Mouse (Mus musculus) hematopoietic stem cell, adult 5-6 weeks (primary cell): ENCODE measurements around the gene Clps. TPM values are rescaled to one million over a fixed set of nuclear protein-coding genes. Genes with fewer than 3 reads are reported as not detected.

ENCODE experiments used
- ATAC-seq, 2 experiments: fragments of 125-278 bp in 1 of 2; replicated peaks in 1 of 2; 2 replicates each; pipeline ENCODE4 v1.8.0; 2016 to 2017; ENCODE audit warnings: inconsistent platforms in 2 of 2, mild to moderate bottlenecking in 2 of 2, moderate number of reproducible peaks in 2 of 2, low read depth in 1 of 2, moderate TSS enrichment in 1 of 2; ENCODE audit not compliant: low FRiP score in 2 of 2, poor library complexity in 2 of 2, severe bottlenecking in 2 of 2, insufficient read depth in 1 of 2, low TSS enrichment in 1 of 2
- total RNA-seq: library from RNA; stranded (forward); fragments of 172-1452, 232-1000 nt; gene quantifications from 2 replicates; pipeline ENCODE4 v1.2.3, GENCODE M21; 2017

Gene Clps
- not detected in 2 replicates for total RNA-seq

DNA sequence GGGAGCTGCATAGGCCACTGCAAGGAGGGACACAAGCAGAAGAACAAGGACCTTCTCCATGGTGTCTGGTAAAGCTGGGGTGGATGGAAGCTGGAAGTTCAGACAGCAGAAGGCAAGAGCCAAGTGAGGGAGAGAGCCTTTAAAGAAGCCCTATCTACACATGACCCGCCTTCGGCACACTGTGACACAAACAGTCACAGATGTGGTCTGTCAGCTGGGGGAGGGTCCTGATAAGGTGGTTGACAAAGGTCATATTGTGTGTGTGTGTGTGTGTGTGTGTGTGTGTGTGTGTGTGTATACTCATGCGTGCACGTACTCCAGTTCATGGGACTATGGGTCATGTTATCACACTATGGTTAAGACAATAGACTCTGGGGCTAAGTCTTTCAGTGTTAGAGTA, at the start of gene Clps:
Clps (minus strand) TSS at position 169 of the 400 bp plus-strand sequence.
- no peak for ATAC-seq

DNA sequence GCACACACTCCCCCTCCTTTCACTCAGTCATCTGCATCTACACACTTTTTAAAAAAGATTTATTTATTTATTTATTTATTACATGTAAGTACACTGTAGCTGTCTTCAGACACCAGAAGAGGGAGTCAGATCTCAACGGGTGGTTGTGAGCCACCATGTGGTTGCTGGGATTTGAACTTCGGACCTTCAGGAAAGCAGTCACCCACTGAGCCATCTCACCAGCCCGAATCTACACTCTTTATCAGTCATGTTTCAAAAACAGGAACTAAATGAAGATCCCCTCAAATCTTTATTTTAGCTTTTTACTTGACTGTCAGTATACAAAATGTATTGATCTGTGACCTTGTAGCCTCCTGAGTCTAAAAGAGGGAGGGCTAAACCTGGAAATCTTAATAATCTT, 49.0 kb upstream of the Clps start:
- ATAC-seq: no peak

- no peak for ATAC-seq
Measured at GRCm38 (mm10) chr17:28601557-28602250, 41.1 kb upstream of the Clps start.

- no peak for ATAC-seq
Measured at GRCm38 (mm10) chr17:28600780-28601179, 40.2 kb upstream of the Clps start.

DNA sequence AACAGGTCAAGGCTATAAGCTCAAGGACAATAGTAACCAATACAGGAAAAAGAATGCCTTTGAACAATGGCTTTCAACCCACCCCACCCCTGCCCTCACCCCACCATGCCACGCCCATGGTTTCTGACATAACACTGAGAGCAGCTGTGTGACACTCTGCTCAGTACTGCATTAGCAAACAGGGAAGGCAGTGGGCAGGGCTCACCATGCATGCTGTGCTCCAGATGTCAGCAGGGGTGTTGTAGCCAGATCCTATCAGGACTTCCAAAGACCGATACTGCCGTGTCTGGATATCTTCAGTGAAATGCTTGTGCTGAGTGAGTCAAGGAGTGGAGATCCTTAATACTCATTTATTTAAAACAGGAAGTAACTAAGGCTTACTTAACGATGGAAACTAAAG, 33.4 kb upstream of the Clps start:
- ATAC-seq: no peak

DNA sequence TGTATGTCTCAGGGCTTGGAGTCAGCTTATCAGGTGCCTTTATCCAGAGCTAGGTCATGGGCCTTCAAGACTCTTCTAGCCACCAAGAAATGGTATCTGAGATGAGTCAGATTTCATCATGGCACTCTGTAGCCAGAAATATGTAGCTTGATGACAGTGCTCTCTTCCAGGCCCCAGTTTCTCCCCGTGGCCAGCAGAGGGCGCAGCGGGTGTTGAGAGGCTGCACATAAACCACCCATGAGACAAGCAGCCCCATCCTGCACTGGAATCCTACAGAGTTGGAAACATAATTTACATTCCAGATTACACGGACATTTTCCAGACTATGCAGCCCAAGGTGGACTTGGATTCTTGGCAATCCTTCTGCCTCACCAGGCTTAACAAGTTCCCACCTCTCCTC, 32.4 kb upstream of the Clps start:
- ATAC-seq: peak; percentile 75

DNA sequence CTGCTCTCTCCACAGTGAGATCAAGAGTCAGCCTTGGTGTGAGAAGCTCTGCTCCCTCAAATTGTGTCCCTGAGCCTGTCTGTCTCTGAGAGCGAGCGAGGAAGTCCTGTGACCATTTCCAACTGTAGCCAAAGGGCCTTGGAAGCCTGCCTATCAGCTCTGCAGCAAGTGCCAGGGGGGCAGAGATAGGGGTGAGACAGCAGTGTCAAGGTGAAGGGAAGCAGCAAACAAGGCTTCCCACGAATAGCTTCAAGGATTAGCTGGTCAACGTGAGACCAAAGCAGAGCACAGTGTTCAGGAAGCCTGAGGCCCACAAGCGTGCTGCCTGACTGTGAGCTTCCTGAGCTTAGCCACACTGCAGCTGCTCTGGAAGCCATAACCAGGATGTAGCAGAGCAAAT, 30.9 kb upstream of the Clps start:
- ATAC-seq: no peak

DNA sequence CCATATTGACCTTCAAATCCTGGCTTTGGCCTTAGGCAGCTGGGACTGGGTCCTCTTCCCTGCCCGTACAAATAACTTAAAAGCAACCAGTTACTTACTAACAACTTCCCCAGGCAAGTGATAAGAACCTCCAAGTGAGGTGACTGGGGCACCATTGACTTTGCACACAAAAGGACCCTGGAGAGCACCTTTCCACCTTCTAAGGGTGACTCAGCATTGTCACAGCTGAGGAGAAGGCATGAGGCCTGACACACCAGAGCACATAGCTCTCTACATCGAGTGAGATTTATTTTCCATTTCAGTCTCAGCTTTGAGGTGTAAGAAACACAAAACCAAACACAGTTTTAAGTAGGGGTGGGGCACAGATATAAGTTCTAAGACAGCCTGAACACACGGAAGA, 30.0 kb upstream of the Clps start:
- ATAC-seq: no peak

DNA sequence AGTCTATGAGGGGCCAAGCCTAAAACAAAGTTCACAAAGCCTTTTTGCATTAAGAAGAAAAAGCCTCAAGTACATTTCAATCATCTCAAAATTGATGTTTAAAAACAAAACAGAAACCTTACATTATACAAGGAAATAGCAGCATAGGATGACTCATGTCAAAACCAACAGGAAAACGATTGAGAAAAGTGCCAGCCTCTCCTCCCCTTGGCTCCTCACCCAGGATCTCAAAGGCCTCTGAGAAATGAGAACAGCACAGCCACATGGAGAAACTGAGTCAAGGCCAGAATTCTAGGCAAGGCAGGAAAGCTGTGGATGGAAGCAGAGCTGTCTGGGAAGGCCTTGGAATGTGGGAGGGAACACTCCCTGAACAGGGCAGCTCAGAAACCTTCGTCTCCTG, 28.0 kb upstream of the Clps start:
- ATAC-seq: no peak

GRCm38 (mm10) chr17:28586509-28586908, 25.9 kb upstream of the Clps start:
- ATAC-seq: no peak

DNA sequence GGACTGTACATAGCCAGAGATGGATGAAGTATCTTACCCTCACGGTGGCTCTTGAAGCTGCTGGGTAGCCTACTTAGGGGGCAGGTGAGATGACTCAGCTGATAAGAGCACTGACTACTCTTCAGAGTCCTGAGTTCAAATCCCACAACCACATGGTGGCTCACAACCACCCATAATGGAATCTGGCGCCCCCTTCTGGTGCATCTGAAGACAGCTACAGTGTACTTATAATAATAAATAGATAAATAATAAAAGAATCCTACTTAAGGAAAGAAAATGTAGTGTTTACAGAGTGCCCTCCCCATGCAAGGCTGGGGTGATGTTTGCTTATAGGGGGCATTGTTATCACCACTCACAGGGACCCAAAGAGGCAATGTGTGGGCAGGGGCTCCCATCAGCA, 20.5 kb upstream of the Clps start:
- ATAC-seq: no peak

DNA sequence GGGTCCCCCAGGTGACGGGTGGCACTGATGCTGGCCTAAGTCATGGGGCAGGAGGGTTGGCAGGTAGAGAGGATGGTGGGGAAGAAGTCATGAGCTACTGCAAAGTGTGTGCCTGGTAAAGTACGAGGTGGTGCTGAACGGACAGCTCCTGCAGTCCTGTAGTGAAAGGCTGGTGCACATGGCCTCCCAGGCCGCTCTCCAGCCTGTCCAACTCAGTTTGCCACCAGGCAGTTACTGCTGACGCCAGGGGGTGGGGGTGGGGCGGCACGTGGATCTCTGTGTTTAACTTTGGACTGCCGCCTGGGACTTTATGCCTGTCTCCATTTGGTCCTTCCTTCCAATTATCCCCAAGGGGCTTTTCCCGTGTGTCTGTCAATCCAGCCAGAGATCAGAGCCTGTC, 19.8 kb upstream of the Clps start:
- ATAC-seq: peak; percentile 53 to 65

DNA sequence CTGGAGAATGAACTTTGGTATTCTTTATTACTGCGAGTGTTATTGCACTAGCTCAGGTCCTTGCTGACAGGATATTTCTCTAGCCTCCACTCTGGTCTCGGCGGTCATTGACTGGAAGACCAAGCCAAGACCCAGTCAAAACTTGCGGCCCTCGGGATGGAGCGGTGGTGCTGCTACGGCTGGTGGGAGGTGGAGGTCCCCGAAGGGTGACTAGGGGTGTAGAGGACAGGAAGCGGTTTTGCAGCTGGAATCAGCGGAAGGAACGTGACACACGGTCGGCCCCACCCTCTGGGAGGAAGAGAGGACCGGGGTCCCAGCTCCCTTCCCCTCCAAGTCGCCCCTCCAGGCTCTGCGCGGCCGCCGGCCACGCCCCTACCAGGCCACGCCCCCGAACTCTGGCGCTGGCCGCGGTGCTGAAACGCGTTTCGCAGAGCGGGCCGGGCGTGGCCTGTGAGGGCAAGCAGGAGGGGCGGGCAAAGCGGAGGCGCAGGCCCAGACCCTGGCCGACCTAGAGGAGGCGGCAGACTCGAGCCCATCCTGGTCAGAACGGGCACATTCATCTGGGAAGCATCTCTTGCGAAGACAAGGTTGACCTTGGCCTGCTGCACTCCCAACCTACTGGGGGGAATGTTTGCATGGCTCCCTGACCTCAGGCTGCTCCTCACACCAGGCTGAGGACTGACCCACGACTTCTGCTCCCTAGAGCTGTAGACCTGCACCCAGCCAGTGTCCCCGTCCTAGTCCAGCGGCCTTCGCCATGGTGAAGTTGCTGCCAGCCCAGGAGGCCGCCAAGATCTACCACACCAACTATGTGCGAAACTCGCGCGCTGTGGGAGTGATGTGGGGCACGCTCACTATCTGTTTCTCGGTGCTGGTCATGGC, 14.9 kb upstream of the Clps start, which contains the start of gene Lhfpl5:
Lhfpl5 (plus strand) TSS at position 398 of the 882 bp plus-strand sequence.
- peak; percentile 46 to 76 for ATAC-seq

GRCm38 (mm10) chr17:28572941-28573340, 12.4 kb upstream of the Clps start:
- no peak for ATAC-seq

DNA sequence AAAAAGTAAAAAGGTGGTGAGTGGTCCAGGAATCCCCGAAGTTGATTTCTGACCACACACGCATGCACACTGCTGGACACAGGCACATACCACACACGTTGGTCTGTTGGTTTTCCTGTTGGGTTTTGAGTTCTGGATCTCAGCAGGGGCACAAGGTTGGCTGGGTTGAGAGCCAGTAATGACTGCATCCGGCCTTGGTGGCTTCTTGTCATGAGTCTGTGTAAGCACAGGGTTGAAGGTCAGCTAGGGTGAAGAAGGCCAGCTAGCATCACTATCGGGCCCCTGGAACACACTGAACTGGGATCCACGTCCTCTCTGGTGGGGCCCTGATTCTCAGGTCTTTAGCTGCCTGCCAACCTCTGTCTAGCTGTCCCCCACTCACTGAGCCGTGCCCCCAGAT, 12.0 kb upstream of the Clps start:
- no peak for ATAC-seq

GRCm38 (mm10) chr17:28571868-28572267, 11.3 kb upstream of the Clps start:
- no peak for ATAC-seq

- ATAC-seq: no peak
Measured at GRCm38 (mm10) chr17:28567541-28567940, 7.0 kb upstream of the Clps start.

DNA sequence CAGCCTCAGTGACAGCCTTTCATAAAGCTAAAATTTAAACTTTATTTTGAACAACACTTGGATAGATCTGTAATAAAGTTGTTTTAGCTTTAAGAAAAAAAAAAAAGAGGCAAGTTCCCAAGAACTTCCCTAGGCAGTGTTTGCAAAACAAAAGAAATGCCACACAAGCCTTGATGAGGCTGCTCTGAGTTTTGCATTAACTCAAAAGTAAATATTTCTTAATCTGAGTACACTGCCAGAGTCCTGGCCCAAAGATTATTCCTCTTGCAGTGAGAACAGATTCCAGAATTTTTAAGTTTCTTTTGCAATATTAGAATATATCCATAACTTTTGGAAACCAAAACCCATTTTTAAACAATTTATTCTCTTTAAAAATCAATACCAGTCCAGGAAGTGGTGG, 4.6 kb upstream of the Clps start:
- ATAC-seq: no peak

- no peak for ATAC-seq
Measured at GRCm38 (mm10) chr17:28561613-28562012, 1.0 kb upstream of the Clps start.
